Mouse (Mus musculus): ENCODE data around the gene Mtmr12. TPM values are rescaled to one million over a fixed set of nuclear protein-coding genes. Genes with fewer than 3 reads are reported as not detected.

Gene Mtmr12
- polyA plus RNA-seq, 1 experiment from 2014 or later: 23.4 TPM

- no peak for TF ChIP-seq CTCF (IDR thresholded peaks at IDR 0.05; ENCODE audit: low read depth)
- H3K4me1 ChIP-seq (ENCODE audit: insufficient read depth): peaks cover 6% of the 10 kb centered on the region; the same call in 1 of the 2 replicates
- H3K27ac ChIP-seq (ENCODE audit: low read depth): no peak overlapping the region
- H3K4me3 ChIP-seq (ENCODE audit: low read depth, low read length): no peak overlapping the region
- no peak overlapping the region for H3K9ac ChIP-seq
- H3K27me3 ChIP-seq (ENCODE audit: insufficient read depth, low read length): no peaks in the 10 kb centered on the region
- H3K36me3 ChIP-seq (ENCODE audit: insufficient read depth): no peaks in the 10 kb centered on the region
- WGBS: 82% methylated on average over 13 of the region's 13 CpGs
- no peak for ATAC-seq (ENCODE audit: insufficient read depth)
- DNase-seq: no peak
- no peak overlapping the region for H3K4me2 ChIP-seq
- no peaks in the 10 kb centered on the region for H3K9me3 ChIP-seq (ENCODE audit: low read depth, low read length)
Measured at GRCm38 (mm10) chr15:12221131-12221530, 16.3 kb downstream of the Mtmr12 start.

DNA sequence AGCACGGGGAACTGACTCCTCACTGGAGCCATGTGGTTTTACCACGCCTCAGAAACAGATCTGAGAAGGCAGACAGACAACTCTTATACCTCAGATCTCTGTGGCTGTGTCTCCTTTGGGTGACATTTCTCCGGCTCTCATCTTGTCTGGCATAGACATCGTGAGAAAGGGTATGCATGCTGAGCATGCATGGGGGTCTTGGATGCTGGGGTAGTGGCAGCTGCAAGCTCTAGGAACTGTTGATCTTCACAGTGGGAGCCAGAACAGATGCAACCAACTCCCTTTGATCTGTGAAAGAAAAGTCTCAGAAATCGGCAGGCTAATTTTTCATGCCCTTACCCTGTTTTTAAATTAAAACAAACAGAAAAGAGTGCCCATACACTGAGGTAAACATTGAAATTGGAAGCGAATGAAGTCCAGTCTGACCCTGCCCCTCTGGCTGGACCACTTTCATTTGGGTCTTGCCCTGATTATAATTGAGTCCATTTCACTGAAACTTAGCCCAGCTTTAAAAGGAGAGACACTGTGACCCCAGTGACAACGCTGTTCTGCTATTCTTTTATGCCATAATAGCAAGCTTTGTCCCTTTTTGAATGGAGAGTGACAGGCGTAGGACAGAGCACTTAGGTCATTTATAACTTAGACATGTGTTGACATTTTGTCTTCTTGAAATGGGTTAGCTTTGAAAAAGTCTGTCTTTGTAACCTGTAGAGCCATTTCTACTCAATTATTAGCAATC lies 17.9 kb downstream of the Mtmr12 start:
- no peak for DNase-seq
- no peak for TF ChIP-seq CTCF (IDR thresholded peaks at IDR 0.05; ENCODE audit: low read depth)
- Histone ChIP-seq H3K27me3 (ENCODE audit: insufficient read depth, low read length) (no peaks in the 10 kb centered on the region), H3K9ac (no peak overlapping the region), H3K9me3 (ENCODE audit: low read depth, low read length) (no peaks in the 10 kb centered on the region), H3K36me3 (ENCODE audit: insufficient read depth) (no peaks in the 10 kb centered on the region), H3K4me1 (ENCODE audit: insufficient read depth) (peaks cover 10% of the 10 kb centered on the region; the same call in 1 of the 2 replicates), H3K27ac (ENCODE audit: low read depth) (no peak overlapping the region), H3K4me3 (ENCODE audit: low read depth, low read length) (no peak overlapping the region), H3K4me2 (no peak overlapping the region)
- no peak for ATAC-seq (ENCODE audit: insufficient read depth)
- 32% methylated on average over 8 of the region's 8 CpGs for WGBS

DNA sequence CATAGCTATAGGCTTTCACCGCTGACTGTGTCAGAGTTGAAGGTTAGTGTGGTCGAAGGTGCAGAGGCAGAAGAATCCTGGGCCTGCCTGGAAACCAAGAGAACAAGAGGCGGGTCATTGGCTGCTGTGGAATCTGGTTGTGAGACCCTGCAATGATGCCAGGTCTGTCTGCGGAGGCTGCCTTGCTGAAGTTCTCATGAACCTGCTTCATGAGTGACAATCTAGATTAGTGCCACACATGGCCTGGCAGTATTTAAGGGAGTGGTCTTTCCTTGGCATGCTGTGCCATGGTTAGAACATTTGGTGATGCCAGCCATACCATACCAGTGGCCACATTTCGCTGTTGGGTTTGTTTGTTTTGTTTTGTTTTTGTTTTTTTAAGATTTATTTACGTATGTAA lies 18.6 kb downstream of the Mtmr12 start:
- H3K27me3 ChIP-seq (ENCODE audit: insufficient read depth, low read length): no peaks in the 10 kb centered on the region
- no peaks in the 10 kb centered on the region for H3K36me3 ChIP-seq (ENCODE audit: insufficient read depth)
- no peak overlapping the region for H3K27ac ChIP-seq (ENCODE audit: low read depth)
- DNase-seq (no peak), ATAC-seq (ENCODE audit: insufficient read depth) (no peak)
- 86% methylated on average over 6 of the region's 6 CpGs for whole genome bisulfite sequencing
- H3K9me3 ChIP-seq (ENCODE audit: low read depth, low read length): no peaks in the 10 kb centered on the region
- no peak overlapping the region for H3K4me3 ChIP-seq (ENCODE audit: low read depth, low read length)
- no peak for TF ChIP-seq CTCF (IDR thresholded peaks at IDR 0.05; ENCODE audit: low read depth)
- no peak overlapping the region for H3K9ac ChIP-seq
- H3K4me1 ChIP-seq (ENCODE audit: insufficient read depth): peaks cover 10% of the 10 kb centered on the region; the same call in 1 of the 2 replicates
- H3K4me2 ChIP-seq: no peak overlapping the region

DNA sequence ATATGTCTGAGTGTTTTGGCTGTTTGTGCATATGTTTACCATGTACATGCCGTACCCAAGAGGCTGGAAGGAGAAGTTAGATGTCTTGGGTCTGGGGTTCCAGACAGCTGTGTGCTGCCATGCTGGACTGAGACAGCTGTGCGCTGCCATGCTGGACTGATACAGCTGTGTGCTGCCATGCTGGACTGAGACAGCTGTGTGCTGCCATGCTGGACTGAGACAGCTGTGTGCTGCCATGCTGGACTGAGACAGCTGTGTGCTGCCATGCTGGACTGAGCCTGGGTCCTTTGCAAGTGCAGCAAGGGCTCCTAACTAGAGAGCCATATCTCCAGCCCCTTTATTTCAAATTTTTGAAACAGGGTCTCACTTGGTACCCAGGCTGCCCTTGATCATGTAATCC lies 19.4 kb downstream of the Mtmr12 start:
- Histone ChIP-seq H3K4me1 (ENCODE audit: insufficient read depth) (peaks cover 4% of the 10 kb centered on the region; the same call in 1 of the 2 replicates), H3K9ac (no peak overlapping the region), H3K27me3 (ENCODE audit: insufficient read depth, low read length) (no peaks in the 10 kb centered on the region), H3K36me3 (ENCODE audit: insufficient read depth) (no peaks in the 10 kb centered on the region), H3K4me3 (ENCODE audit: low read depth, low read length) (no peak overlapping the region), H3K4me2 (no peak overlapping the region), H3K27ac (ENCODE audit: low read depth) (no peak overlapping the region), H3K9me3 (ENCODE audit: low read depth, low read length) (no peaks in the 10 kb centered on the region)
- TF ChIP-seq CTCF (IDR thresholded peaks at IDR 0.05; ENCODE audit: low read depth): no peak
- WGBS: 92% methylated on average over 2 of the region's 2 CpGs
- no peak for ATAC-seq (ENCODE audit: insufficient read depth)
- DNase-seq: no peak

- Histone ChIP-seq H3K4me2 (no peak overlapping the region), H3K9me3 (ENCODE audit: low read depth, low read length) (no peaks in the 10 kb centered on the region), H3K27ac (ENCODE audit: low read depth) (peak overlapping the region; percentile 15; the same call in 1 of the 2 replicates), H3K27me3 (ENCODE audit: insufficient read depth, low read length) (no peaks in the 10 kb centered on the region), H3K4me3 (ENCODE audit: low read depth, low read length) (no peak overlapping the region), H3K4me1 (ENCODE audit: insufficient read depth) (peaks cover 4% of the 10 kb centered on the region; the same call in 1 of the 2 replicates), H3K9ac (no peak overlapping the region), H3K36me3 (ENCODE audit: insufficient read depth) (no peaks in the 10 kb centered on the region)
- ATAC-seq (ENCODE audit: insufficient read depth): peak; percentile 61; the same call in 1 of the 2 replicates
- WGBS: 30% methylated on average over 4 of the region's 4 CpGs
- DNase-seq: peak; percentile 46
- no peak for TF ChIP-seq CTCF (IDR thresholded peaks at IDR 0.05; ENCODE audit: low read depth)
Measured at GRCm38 (mm10) chr15:12225062-12225461, 20.2 kb downstream of the Mtmr12 start.

DNA sequence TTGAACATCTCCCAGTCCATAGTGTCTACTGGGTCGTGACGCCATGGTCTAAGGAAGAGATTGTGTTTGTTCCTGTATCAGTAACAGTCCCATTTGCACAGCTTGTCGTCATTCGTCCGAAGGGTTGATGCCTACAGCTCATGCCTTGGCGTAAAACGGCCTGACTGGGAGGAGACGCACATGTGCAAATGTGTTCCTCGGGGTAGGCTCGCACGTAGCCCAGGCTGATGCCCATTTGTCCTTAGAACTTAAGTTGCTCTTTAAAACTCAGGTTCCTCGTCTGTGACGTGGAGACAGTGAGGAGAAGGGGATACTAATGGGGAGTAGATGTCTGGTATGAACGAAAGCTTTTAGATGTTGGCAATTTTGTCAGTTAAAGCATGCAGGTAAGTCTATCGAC lies 22.1 kb downstream of the Mtmr12 start:
- 88% methylated on average over 15 of the region's 15 CpGs for WGBS
- no peak overlapping the region for H3K4me3 ChIP-seq (ENCODE audit: low read depth, low read length)
- H3K27ac ChIP-seq (ENCODE audit: low read depth): no peak overlapping the region
- H3K4me1 ChIP-seq (ENCODE audit: insufficient read depth): peaks cover 4% of the 10 kb centered on the region; the same call in 1 of the 2 replicates
- H3K9ac ChIP-seq: no peak overlapping the region
- TF ChIP-seq CTCF (IDR thresholded peaks at IDR 0.05; ENCODE audit: low read depth): no peak
- no peaks in the 10 kb centered on the region for H3K27me3 ChIP-seq (ENCODE audit: insufficient read depth, low read length)
- no peak for DNase-seq
- ATAC-seq (ENCODE audit: insufficient read depth): no peak
- no peak overlapping the region for H3K4me2 ChIP-seq
- peaks cover under 1% of the 10 kb centered on the region; the same call in 1 of the 2 replicates for H3K36me3 ChIP-seq (ENCODE audit: insufficient read depth)
- H3K9me3 ChIP-seq (ENCODE audit: low read depth, low read length): no peaks in the 10 kb centered on the region

DNA sequence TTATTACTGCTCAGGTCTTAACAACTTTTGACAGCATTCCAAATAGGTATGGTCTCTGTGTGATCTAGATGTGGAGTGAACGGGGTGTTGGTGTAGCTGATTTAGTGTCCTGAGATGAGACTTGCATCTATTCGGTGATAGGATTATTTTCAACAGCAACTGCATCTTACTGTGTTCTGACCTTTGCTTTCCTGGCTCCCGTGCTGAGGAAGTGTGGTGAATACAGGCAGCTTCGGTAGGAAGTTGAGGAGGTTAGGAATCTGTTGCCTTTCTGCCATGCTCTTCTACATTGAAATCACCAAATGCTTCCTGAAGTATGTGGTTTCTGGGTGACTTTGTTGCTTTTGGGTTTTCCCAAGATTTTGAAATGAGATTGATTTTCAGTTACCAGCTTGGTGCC lies 22.5 kb downstream of the Mtmr12 start:
- no peaks in the 10 kb centered on the region for H3K27me3 ChIP-seq (ENCODE audit: insufficient read depth, low read length)
- no peak overlapping the region for H3K9ac ChIP-seq
- no peak overlapping the region for H3K4me3 ChIP-seq (ENCODE audit: low read depth, low read length)
- peaks cover 5% of the 10 kb centered on the region for H3K36me3 ChIP-seq (ENCODE audit: insufficient read depth)
- DNase-seq (no peak), ATAC-seq (ENCODE audit: insufficient read depth) (no peak)
- peak overlapping the region; percentile 67; the same call in 1 of the 2 replicates for H3K27ac ChIP-seq (ENCODE audit: low read depth)
- H3K4me2 ChIP-seq: no peak overlapping the region
- TF ChIP-seq CTCF (IDR thresholded peaks at IDR 0.05; ENCODE audit: low read depth): no peak
- peaks cover 4% of the 10 kb centered on the region for H3K4me1 ChIP-seq (ENCODE audit: insufficient read depth)
- WGBS: 64% methylated on average over 4 of the region's 4 CpGs
- no peaks in the 10 kb centered on the region for H3K9me3 ChIP-seq (ENCODE audit: low read depth, low read length)

Measured in lung, embryonic 14.5 days (tissue).